Mouse (Mus musculus) retina, postnatal 1 day (tissue): ENCODE measurements around the gene Fkbpl.

Source experiments
- DNase-seq: peaks from one replicate; pipeline ENCODE4 v3.0.0-alpha.2; 2012

Fkbpl gene

GRCm38 (mm10) chr17:34644608-34645007 is at the start of gene Fkbpl:
Fkbpl (plus strand) TSS chr17:34644764.
- DNase-seq: peak; percentile 98

GRCm38 (mm10) chr17:34596098-34596497 is 48.5 kb upstream of the Fkbpl start:
- DNase-seq: no peak

GRCm38 (mm10) chr17:34597566-34598095 is 46.9 kb upstream of the Fkbpl start, which contains the start of gene Ager:
Ager (plus strand) TSS chr17:34597862.
- no peak for DNase-seq

GRCm38 (mm10) chr17:34599891-34600290 is 44.7 kb upstream of the Fkbpl start:
- no peak for DNase-seq

GRCm38 (mm10) chr17:34601796-34602195 is 42.8 kb upstream of the Fkbpl start:
- no peak for DNase-seq

GRCm38 (mm10) chr17:34603375-34604060 is 41.0 kb upstream of the Fkbpl start, which contains the start of gene Rnf5:
Rnf5 (minus strand) TSS chr17:34603690.
- DNase-seq: peak; percentile 100

- DNase-seq: peak; percentile 100
These were observed 40.5 kb upstream of the Fkbpl start, which contains the start of gene Agpat1 for GRCm38 (mm10) chr17:34604061-34604508. Agpat1 (plus strand) TSS chr17:34604262.

- no peak for DNase-seq
These were observed 39.9 kb upstream of the Fkbpl start for GRCm38 (mm10) chr17:34604511-34605237.

GRCm38 (mm10) chr17:34605609-34606008 is 39.0 kb upstream of the Fkbpl start:
- peak; percentile 97 for DNase-seq

- no peak for DNase-seq
These were observed 38.2 kb upstream of the Fkbpl start for GRCm38 (mm10) chr17:34606186-34607039.

- no peak for DNase-seq
These were observed 36.6 kb upstream of the Fkbpl start for GRCm38 (mm10) chr17:34607997-34608396.

GRCm38 (mm10) chr17:34611050-34611449 is 33.5 kb upstream of the Fkbpl start:
- DNase-seq: no peak

GRCm38 (mm10) chr17:34613054-34613645 is 31.4 kb upstream of the Fkbpl start:
- DNase-seq: no peak

GRCm38 (mm10) chr17:34613830-34614229 is 30.7 kb upstream of the Fkbpl start:
- DNase-seq: no peak

- peak; percentile 32 for DNase-seq
These were observed 28.7 kb upstream of the Fkbpl start, which contains the start of gene Egfl8 for GRCm38 (mm10) chr17:34615871-34616270. Egfl8 (minus strand) TSS chr17:34615971.

- DNase-seq: peak; percentile 84
These were observed 25.6 kb upstream of the Fkbpl start for GRCm38 (mm10) chr17:34618999-34619398.

- no peak for DNase-seq
These were observed 23.6 kb upstream of the Fkbpl start for GRCm38 (mm10) chr17:34621006-34621405.

- no peak for DNase-seq
These were observed 21.4 kb upstream of the Fkbpl start for GRCm38 (mm10) chr17:34623161-34623560.

- no peak for DNase-seq
These were observed 19.6 kb upstream of the Fkbpl start for GRCm38 (mm10) chr17:34624981-34625380.

- no peak for DNase-seq
These were observed 18.3 kb upstream of the Fkbpl start for GRCm38 (mm10) chr17:34626062-34626772.

- DNase-seq: peak; percentile 82
These were observed 17.8 kb upstream of the Fkbpl start for GRCm38 (mm10) chr17:34626773-34627092.
